Mouse (Mus musculus): ENCODE measurements around the gene Serpinb1a.

The Serpinb1a gene

GRCm38 (mm10) chr13:32799131-32799530 lies 51.9 kb downstream of the Serpinb1a start:
- DNase-seq (ENCODE audit: extremely low spot score, low spot score) = no peak

DNA sequence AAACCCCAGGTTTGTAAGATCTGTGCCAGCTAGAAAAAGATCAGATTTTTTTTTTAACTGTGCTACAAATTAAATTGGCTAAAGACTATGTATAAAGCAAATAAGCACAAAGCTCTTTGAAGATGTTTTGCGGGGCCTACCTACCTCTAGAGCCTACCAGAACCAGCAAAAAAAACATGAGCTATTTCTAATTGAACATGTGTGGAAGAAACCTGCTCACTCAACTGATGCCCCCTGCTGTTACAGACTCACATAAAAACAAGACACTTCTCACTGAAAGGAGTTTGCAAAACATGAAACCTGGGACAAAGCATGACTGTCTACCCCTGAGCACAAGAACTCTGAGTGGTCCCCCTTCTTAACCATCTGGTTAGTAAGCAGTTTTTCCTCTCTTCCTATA lies 53.9 kb downstream of the Serpinb1a start:
- DNase-seq (ENCODE audit: extremely low spot score, low spot score) = no peak

- no peak for DNase-seq (ENCODE audit: extremely low spot score, low spot score)
Observed at GRCm38 (mm10) chr13:32795166-32795565, 55.8 kb downstream of the Serpinb1a start.

GRCm38 (mm10) chr13:32794619-32795018 lies 56.4 kb downstream of the Serpinb1a start:
- no peak for DNase-seq (ENCODE audit: extremely low spot score, low spot score)
